Mouse (Mus musculus) ES-E14 (cell line): ENCODE data around the gene Usp37.

Experiments used
- HCFC1 ChIP-seq: IDR thresholded peaks from 2 replicates; pipeline ENCODE4 v1.6.1; 2012; ENCODE audit warnings: low read length, inconsistent platforms, borderline replicate concordance; ENCODE audit not compliant: insufficient read depth
- MAFK ChIP-seq: IDR thresholded peaks from 2 replicates; pipeline ENCODE4 v1.6.1; 2014; ENCODE audit warnings: mild to moderate bottlenecking, low read depth, low read length, inconsistent platforms; ENCODE audit not compliant: insufficient read depth
- ZNF384 ChIP-seq: IDR thresholded peaks from 2 replicates; pipeline ENCODE4 v1.6.1; 2012; ENCODE audit warnings: low read depth, low read length, inconsistent platforms

DNA sequence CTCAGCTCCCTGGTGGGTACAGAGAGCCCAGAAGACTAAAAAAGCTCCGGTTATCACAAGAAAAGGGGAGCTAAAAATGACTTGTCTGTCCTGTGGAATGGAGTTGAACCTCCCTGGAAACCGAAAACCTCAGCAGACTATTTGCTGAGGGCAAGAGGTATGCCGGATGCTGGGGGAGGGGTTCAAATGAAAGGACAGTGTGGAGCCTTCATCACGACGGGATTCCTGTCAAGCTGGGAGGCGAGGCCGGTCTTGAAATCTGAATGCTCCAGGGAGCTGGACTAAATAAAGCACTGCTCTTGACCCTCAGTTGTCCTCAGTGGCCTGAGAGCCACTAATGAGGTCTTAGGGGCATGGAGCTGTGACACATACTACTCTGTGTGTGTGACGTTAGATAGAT is 120.9 kb downstream of the Usp37 start:
- TF ChIP-seq HCFC1: no peak
- no peak for TF ChIP-seq ZNF384
- no peak for TF ChIP-seq MAFK
